ENCODE assay signal across 9 mouse cellular contexts in the genomic region with DNA sequence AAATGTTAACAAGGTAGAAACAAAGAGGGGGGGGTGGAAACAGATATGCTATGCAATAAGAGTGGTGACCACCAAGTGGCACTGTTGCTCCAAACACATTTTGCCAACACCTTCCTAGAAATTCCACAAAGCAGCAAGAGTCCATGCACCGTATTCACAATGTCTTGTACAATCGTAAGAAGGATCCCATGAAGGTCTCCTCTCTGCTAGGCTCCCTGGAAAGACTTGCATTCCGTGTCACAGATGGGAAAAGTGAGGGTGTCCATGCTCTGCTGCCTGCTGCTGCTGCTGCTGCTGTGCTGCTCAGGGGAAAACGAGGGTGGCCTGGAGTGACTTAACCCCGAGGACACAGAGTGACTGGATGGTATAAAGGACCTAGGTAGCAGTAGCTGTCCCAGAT. TPM values are rescaled to one million over a fixed set of nuclear protein-coding genes. Genes with fewer than 3 reads are reported as not detected.
A peak's percentile ranks its signal among the peaks of the same experiment; 100 is the strongest.
DNase-seq lines count a peak whose midpoint lies in the region; ATAC-seq and TF ChIP-seq lines count a peak whose summit lies in the region.
"Had no signal": no experiment of that assay in that cellular context is flagged by ENCODE, and none has a peak within 500 bp of the region (broad histone marks: within the 10 kb centered on the region; RNA-seq: fewer than 3 reads in every experiment).

No protein-coding gene starts in this region.

- H3K27ac ChIP-seq in heart, embryonic 14.5 days (replicated peaks in 1 of 2; ENCODE audit: control insufficient read depth in 1 of 2, insufficient read depth in 1 of 2, low read depth in 2 of 2, low read length in 2 of 2): no peak overlapping the region
- no peak overlapping the region; the same call in 1 of the 2 replicates for H3K27ac ChIP-seq in forebrain, postnatal 0 days (ENCODE audit: low read depth, low read length)
- H3K27ac ChIP-seq in kidney, embryonic 16.5 days (ENCODE audit: low read length): no peak overlapping the region
- no peak overlapping the region for H3K27ac ChIP-seq in stomach, embryonic 16.5 days (ENCODE audit: low read length)
- H3K27ac ChIP-seq: macrophage had no signal

- peaks cover 0 to 2% of the 10 kb centered on the region in 2 experiments; a peak in 3 of 4 replicates for H3K4me1 ChIP-seq in heart, embryonic 14.5 days (ENCODE audit: control insufficient read depth in 2 of 2, insufficient read depth in 2 of 2, low read length in 2 of 2)
- peaks cover 13% of the 10 kb centered on the region; the same call in 1 of the 2 replicates for H3K4me1 ChIP-seq in forebrain, postnatal 0 days (ENCODE audit: insufficient read depth)
- H3K4me1 ChIP-seq in kidney, embryonic 16.5 days (ENCODE audit: insufficient read depth, low read length): no peaks in the 10 kb centered on the region
- no peaks in the 10 kb centered on the region for H3K4me1 ChIP-seq in stomach, embryonic 16.5 days (ENCODE audit: control insufficient read depth, insufficient read depth, low read length)

- no peaks in the 10 kb centered on the region for H3K36me3 ChIP-seq in heart, embryonic 14.5 days (ENCODE audit: control insufficient read depth, insufficient read depth, low read length)
- no peaks in the 10 kb centered on the region for H3K36me3 ChIP-seq in forebrain, postnatal 0 days (ENCODE audit: insufficient read depth)
- no peaks in the 10 kb centered on the region for H3K36me3 ChIP-seq in kidney, embryonic 16.5 days (ENCODE audit: insufficient read depth, low read length)
- no peaks in the 10 kb centered on the region for H3K36me3 ChIP-seq in stomach, embryonic 16.5 days (ENCODE audit: control insufficient read depth, insufficient read depth, low read length)

- ATAC-seq in heart, embryonic 14.5 days (ENCODE audit: insufficient number of reproducible peaks, insufficient read depth, low FRiP score, low read depth): no peak
- ATAC-seq in forebrain, postnatal 0 days: peak; percentile 58; the same call in 1 of the 2 replicates
- 0 out of 2 replicates have a peak, but pooled peaks have one; percentile 19 for ATAC-seq in kidney, embryonic 16.5 days (ENCODE audit: low FRiP score, low TSS enrichment)
- ATAC-seq in stomach, embryonic 16.5 days (ENCODE audit: insufficient read depth, low FRiP score): no peak; the same call in 1 of the 2 replicates

- peak overlapping the region; percentile 53 for H3K4me2 ChIP-seq in heart, embryonic 14.5 days (ENCODE audit: low read length)
- peak overlapping the region; percentile 31 for H3K4me2 ChIP-seq in forebrain, postnatal 0 days (ENCODE audit: low read depth)
- peak overlapping the region; percentile 36 for H3K4me2 ChIP-seq in kidney, embryonic 16.5 days (replicated peaks; ENCODE audit: low read depth, low read length)
- peak overlapping the region; percentile 41 for H3K4me2 ChIP-seq in stomach, embryonic 16.5 days (ENCODE audit: low read depth, low read length)

- peak; percentile 86 for TF ChIP-seq CTCF in forebrain, postnatal 0 days (IDR thresholded peaks at IDR 0.05; ENCODE audit: low read depth)

- DNase-seq in heart, adult 11 months: no peak
- DNase-seq in ZHBTc4 (ENCODE audit: low read depth, low spot score): peak; percentile 43
- peak; percentile 86 for DNase-seq in forebrain, postnatal 0 days
- DNase-seq in lung, postnatal 25 days (ENCODE audit: low spot score): peak; percentile 46
- no peak for DNase-seq in ovary, postnatal 36 days (ENCODE audit: low spot score)

- 6% methylated on average over 5 of the region's 5 CpGs for WGBS in heart, embryonic 14.5 days
- 12% methylated on average over 5 of the region's 5 CpGs for WGBS in forebrain, postnatal 0 days
- 14% methylated on average over 5 of the region's 5 CpGs for WGBS in kidney, embryonic 16.5 days
- WGBS in stomach, embryonic 16.5 days: 10% methylated on average over 5 of the region's 5 CpGs

- H3K9ac ChIP-seq in heart, embryonic 14.5 days (ENCODE audit: low read length): peak overlapping the region; percentile 4; the same call in 1 of the 2 replicates
- H3K9ac ChIP-seq in forebrain, postnatal 0 days: peak overlapping the region; percentile 11; the same call in 1 of the 2 replicates
- H3K9ac ChIP-seq in kidney, embryonic 16.5 days (replicated peaks; ENCODE audit: low read length): 0 out of 2 replicates have a peak overlapping the region, but pooled peaks have one; percentile 8
- 0 out of 2 replicates have a peak overlapping the region, but pooled peaks have one; percentile 32 for H3K9ac ChIP-seq in stomach, embryonic 16.5 days (ENCODE audit: low read length)

- no peaks in the 10 kb centered on the region for H3K9me3 ChIP-seq in heart, embryonic 14.5 days (ENCODE audit: control insufficient read depth, low read length)
- H3K9me3 ChIP-seq in forebrain, postnatal 0 days (ENCODE audit: low read length): no peaks in the 10 kb centered on the region
- no peaks in the 10 kb centered on the region for H3K9me3 ChIP-seq in kidney, embryonic 16.5 days (ENCODE audit: low read length)
- H3K9me3 ChIP-seq in stomach, embryonic 16.5 days (replicated peaks; ENCODE audit: control insufficient read depth, low read length): no peaks in the 10 kb centered on the region

- peak overlapping the region in 1 of 2 experiments; percentile 20; a peak in 2 of 4 replicates for H3K4me3 ChIP-seq in heart, embryonic 14.5 days (ENCODE audit: control insufficient read depth in 1 of 2, insufficient read depth in 1 of 2, low read depth in 1 of 2, low read length in 2 of 2)
- no peak overlapping the region for H3K4me3 ChIP-seq in forebrain, postnatal 0 days (ENCODE audit: low read depth, low read length)
- H3K4me3 ChIP-seq in kidney, embryonic 16.5 days (ENCODE audit: low read length): 0 out of 2 replicates have a peak overlapping the region, but pooled peaks have one; percentile 5
- no peak overlapping the region for H3K4me3 ChIP-seq in stomach, embryonic 16.5 days (replicated peaks; ENCODE audit: low read length)

- H3K27me3 ChIP-seq in heart, embryonic 14.5 days (ENCODE audit: control insufficient read depth, insufficient read depth, low read length): no peaks in the 10 kb centered on the region
- H3K27me3 ChIP-seq in forebrain, postnatal 0 days (ENCODE audit: insufficient read depth, low read length): no peaks in the 10 kb centered on the region
- H3K27me3 ChIP-seq in kidney, embryonic 16.5 days (ENCODE audit: insufficient read depth, low read length): no peaks in the 10 kb centered on the region
- H3K27me3 ChIP-seq in stomach, embryonic 16.5 days (ENCODE audit: control insufficient read depth, insufficient read depth, low read length): no peaks in the 10 kb centered on the region

RNA-seq across cellular contexts. Expression of gene Dhrs7c, which starts 21.6 kb away (rescaled TPM):
- 13.0 and 14.7 TPM in 2 replicates for polyA plus RNA-seq in heart, embryonic 14.5 days (2014; fragmentation: Nextera tagmentation; extraction: Ambion mirVana)
- total RNA-seq in forebrain, postnatal 0 days (2014; rRNA removed): 2.0 and 4.1 TPM in 2 replicates
- 0.13 TPM in 1 of 2 replicates, not detected in the other for polyA plus RNA-seq in forebrain, postnatal 0 days (2015; fragmentation: Nextera tagmentation; extraction: Ambion mirVana)
- 0.29 and 0.42 TPM in 2 replicates for polyA plus RNA-seq in kidney, embryonic 16.5 days (2015; fragmentation: Nextera tagmentation; extraction: Ambion mirVana)
- polyA plus RNA-seq in stomach, embryonic 16.5 days (2015; fragmentation: Nextera tagmentation; extraction: Ambion mirVana): 0.56 and 6.4 TPM in 2 replicates
- polyA plus RNA-seq: macrophage had no signal

RNA-seq across cellular contexts. Expression of gene Gsg1l2, which starts 45.2 kb away (rescaled TPM):
- not detected in 2 replicates for polyA plus RNA-seq in heart, embryonic 14.5 days (2014; fragmentation: Nextera tagmentation; extraction: Ambion mirVana)
- not detected in 2 replicates for total RNA-seq in forebrain, postnatal 0 days (2014; rRNA removed)
- not detected in 2 replicates for polyA plus RNA-seq in forebrain, postnatal 0 days (2015; fragmentation: Nextera tagmentation; extraction: Ambion mirVana)
- polyA plus RNA-seq in kidney, embryonic 16.5 days (2015; fragmentation: Nextera tagmentation; extraction: Ambion mirVana): not detected in 2 replicates
- polyA plus RNA-seq in stomach, embryonic 16.5 days (2015; fragmentation: Nextera tagmentation; extraction: Ambion mirVana): 0.53 TPM in 1 of 2 replicates, not detected in the other
- polyA plus RNA-seq: macrophage had no signal

RNA-seq across cellular contexts. Expression of gene Glp2r, which starts 48.7 kb away (rescaled TPM):
- polyA plus RNA-seq in heart, embryonic 14.5 days (2014; fragmentation: Nextera tagmentation; extraction: Ambion mirVana): not detected in 2 replicates
- total RNA-seq in forebrain, postnatal 0 days (2014; rRNA removed): 0.05 and 0.08 TPM in 2 replicates
- polyA plus RNA-seq in forebrain, postnatal 0 days (2015; fragmentation: Nextera tagmentation; extraction: Ambion mirVana): 0.04 and 0.07 TPM in 2 replicates
- 0.07 TPM in 1 of 2 replicates, not detected in the other for polyA plus RNA-seq in kidney, embryonic 16.5 days (2015; fragmentation: Nextera tagmentation; extraction: Ambion mirVana)
- polyA plus RNA-seq in stomach, embryonic 16.5 days (2015; fragmentation: Nextera tagmentation; extraction: Ambion mirVana): 0.93 and 0.97 TPM in 2 replicates
- polyA plus RNA-seq: macrophage had no signal

Comparison
In these comparisons a context has a peak if more than half of its experiments do, and no peak if none do; other contexts are left out.
1. ATAC-seq: peak in forebrain, postnatal 0 days (single experiment) and kidney, embryonic 16.5 days (single experiment); none in heart, embryonic 14.5 days (single experiment) and stomach, embryonic 16.5 days (single experiment).
2. DNase-seq: peak in ZHBTc4 (single experiment), forebrain, postnatal 0 days (single experiment) and lung, postnatal 25 days (single experiment); none in heart, adult 11 months (single experiment) and ovary, postnatal 36 days (single experiment).
3. Peak in every context shown above with its lines, with median percentiles within 50 percentile points of each other: H3K4me2 ChIP-seq and H3K9ac ChIP-seq.